Mouse (Mus musculus) thymus, postnatal 4 days (tissue): ENCODE measurements around the gene H2-DMb2.

ENCODE experiments used
- DNase-seq: peaks from one replicate; pipeline ENCODE4 v3.0.0; 2021

H2-DMb2 gene

GRCm38 (mm10) chr17:34143033-34143432 is at the start of gene H2-DMb2:
Gene H2-DMb2 (plus strand): TSS chr17:34143307.
- peak; percentile 90 for DNase-seq

DNA sequence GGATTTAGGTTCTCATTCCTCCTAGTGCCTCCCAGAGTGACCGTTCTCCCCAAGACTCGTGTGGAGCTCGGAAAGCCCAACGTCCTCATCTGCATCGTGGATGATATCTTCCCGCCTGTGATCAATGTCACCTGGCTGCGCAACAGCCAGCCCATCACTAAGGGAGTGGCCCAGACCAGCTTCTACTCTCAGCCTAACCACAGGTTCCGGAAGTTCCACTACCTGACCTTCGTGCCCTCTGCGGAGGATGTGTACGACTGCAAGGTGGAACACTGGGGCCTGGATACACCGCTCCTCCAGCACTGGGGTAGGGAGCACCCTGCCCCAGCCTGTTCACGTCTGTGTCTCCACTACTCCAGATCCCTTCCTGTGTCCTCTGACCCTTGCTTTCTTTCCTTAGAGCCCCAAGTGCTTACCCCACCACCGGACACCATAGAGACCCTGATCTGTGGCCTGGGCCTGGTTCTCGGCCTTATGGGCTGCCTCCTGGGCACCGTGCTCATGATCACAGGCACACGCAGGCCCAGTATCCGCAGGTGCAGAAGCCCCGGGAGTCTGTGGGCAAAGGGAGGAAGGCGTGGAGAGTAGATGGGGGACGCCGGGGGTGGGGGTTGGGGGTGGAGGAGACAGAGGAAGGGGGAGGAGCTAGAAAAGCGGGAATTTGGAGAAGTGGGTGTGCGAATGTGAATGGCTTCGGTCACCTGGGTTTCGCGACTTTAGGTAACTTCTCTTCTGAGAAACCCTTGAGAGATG is 48.6 kb upstream of the H2-DMb2 start:
- peak; percentile 57 for DNase-seq

DNA sequence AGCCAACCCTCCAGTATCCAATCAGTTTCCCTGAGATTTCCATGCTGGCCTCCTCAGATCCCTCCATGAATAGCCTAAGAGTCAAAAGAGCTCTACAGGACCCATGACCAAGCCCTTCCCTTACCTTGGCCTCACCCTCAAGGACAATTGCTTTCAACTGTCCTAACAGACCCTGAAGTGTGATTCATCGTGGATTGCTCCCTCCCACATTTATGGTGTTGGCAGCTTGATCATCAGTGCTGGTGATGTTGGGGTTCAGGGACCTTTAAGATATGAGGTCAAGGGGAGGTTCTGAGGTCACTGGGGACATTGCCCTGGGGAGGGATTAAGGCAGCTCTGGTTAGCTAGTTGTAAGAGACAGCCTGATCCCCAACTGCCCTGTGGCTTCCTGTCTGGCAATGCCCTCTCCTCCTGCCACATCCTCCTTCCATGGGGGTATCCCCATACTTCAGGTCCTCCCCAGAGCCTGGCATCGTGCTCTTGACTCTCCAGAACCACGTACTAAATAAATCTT is 46.6 kb upstream of the H2-DMb2 start:
- DNase-seq: no peak

GRCm38 (mm10) chr17:34097272-34097671 is 45.8 kb upstream of the H2-DMb2 start:
- no peak for DNase-seq

GRCm38 (mm10) chr17:34098709-34099479 is 44.2 kb upstream of the H2-DMb2 start:
- no peak for DNase-seq

DNA sequence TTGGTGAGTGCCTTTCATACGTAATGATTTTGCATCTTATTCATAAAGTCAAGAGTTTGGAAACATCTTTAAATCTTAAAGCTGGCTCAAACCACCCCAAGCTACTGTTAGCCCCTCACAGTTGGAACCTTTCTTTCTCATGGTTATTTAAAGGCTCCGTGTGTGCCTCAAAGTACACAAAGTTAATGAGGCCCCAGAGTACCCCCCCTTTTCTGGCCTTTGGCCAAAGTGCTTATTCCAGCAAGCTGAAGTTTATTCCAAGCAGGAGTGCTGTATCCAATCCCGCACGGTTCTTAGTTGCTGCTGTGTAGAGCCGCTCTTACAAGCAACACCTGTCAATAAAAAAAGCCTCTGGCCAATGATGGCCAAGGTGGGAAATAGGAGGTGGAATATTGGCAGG is 43.6 kb upstream of the H2-DMb2 start:
- DNase-seq: no peak

DNA sequence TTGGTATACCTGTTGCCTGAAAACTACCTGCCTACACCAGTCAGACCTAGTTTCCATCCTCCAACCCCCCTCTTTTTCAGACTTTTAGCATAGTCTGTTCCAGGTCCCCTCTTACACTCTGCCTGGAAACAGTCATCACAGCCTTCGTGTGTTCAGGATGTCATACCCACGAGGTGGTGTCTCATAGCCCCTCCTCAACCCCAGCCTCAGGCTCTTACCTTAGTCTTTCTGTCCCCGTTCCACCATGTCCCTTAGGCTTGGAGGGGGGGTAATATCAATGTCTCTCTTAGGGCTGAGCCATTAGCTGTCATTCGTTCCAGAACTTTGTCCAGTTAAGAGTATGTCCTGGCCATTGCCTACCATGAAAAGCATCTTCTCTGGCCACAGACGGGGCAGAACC is 41.9 kb upstream of the H2-DMb2 start:
- no peak for DNase-seq

DNA sequence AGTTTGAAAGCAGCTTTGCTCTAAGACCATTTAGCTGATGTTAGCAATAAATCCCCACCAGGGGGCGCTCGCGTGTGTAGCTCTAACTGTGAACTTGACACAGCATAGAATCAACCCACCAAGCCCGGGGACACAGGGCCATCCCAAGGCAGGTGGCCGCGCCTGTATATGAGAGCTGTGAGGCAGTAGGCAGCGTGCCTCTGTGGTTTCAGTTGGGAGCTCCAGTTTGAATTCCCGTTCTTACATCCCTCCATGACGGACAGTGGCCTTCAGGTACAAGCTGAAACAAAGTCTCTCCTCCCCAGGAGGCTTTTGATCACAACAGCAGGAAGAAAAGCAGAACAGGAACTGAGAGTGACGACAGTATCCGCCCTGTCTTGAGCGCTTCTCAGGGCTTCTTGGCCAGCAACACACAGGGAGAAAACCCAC is 41.5 kb upstream of the H2-DMb2 start:
- DNase-seq: peak; percentile 99

- no peak for DNase-seq
Measured at GRCm38 (mm10) chr17:34102831-34103230, 40.3 kb upstream of the H2-DMb2 start.

- no peak for DNase-seq
Measured at GRCm38 (mm10) chr17:34104804-34105203, 38.3 kb upstream of the H2-DMb2 start.

GRCm38 (mm10) chr17:34106555-34106954 is 36.6 kb upstream of the H2-DMb2 start:
- no peak for DNase-seq

DNA sequence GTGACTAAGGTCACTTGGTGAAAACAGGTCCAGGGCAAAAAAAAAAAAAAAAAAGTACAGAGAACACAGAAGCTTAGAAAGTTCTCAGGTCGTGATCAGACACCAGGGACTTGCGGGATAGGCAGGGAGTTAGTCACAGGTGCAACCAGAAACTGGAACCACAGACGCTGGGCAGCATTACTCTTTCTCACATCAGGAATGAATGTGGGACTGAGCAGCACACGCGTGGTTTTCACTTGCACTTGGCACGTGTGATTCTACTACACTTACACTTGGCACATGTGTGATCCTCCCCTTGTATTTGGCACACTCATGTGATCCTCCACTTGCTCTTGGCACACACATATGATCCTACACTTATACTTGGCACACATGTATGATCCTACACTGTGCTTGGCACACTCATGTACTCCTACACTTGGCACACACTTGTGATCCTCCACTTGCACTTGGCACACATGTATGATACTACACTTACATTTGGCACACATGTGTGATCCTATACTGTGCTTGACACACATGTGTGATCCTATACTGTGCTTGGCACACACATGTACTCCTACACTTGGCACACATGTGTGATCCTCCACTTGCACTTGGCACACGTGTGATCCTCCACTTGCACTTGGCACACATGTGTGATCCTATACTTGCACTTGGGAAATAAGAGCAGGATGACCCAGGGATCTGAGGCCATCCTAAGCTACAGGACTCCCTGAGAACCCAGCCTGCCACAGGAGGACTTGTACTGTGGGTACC is 35.8 kb upstream of the H2-DMb2 start:
- DNase-seq: no peak

DNA sequence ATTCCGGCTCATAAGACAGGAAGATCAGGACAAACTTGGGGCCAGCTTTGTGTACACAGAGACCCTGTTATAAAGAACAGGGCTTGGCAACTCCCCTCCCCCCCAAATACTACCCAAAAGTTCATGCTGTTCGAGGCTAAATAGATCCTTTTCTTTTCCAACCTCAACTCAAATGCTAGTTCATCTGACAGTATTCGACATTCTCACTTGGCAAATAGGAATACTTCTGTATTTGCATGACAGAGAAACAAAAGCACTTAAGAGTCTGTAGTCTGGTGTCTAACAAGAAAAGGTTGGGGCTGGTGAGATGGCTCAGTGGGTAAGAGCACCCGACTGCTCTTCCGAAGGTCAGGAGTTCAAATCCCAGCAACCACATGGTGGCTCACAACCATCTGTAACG is 34.6 kb upstream of the H2-DMb2 start:
- DNase-seq: no peak

DNA sequence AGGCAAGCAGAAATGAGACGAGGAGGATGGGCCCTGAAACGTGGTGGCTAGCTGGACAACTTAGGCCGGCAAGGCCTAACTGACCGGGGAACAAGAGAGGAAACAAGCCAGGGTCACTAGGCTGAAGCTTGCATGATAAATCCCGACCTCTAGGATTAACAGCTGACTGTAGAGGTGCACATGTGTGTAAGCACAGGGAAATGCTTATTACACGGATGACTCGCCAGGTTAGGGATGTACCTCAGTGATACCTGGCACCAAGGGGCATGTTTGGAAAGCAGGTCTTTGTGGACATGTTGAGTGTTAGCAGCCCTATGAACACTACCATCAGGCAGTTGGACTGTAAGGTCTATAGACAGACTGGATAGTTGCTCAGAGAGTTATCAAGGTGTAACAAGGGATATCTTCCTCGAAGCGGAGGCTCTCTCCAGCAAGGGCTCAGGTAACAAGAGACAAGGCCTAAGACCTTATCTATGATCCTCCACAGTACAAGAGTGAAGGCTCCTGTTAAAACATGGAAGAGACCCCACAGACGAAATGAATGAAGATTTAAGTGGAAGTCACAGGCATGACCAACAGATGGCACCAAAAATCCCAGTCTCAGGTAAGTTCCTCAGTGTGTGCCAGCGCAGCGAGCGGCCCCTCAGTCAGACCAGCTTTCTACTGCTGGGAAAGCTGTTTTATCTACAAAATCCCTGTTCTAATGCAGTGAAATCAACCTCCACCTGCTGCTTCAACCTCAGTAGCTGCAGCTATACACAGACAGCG is 33.9 kb upstream of the H2-DMb2 start:
- peak; percentile 64 for DNase-seq

- no peak for DNase-seq
Measured at GRCm38 (mm10) chr17:34109806-34110195, 33.3 kb upstream of the H2-DMb2 start.

- DNase-seq: no peak
Measured at GRCm38 (mm10) chr17:34110309-34110708, 32.8 kb upstream of the H2-DMb2 start.

DNA sequence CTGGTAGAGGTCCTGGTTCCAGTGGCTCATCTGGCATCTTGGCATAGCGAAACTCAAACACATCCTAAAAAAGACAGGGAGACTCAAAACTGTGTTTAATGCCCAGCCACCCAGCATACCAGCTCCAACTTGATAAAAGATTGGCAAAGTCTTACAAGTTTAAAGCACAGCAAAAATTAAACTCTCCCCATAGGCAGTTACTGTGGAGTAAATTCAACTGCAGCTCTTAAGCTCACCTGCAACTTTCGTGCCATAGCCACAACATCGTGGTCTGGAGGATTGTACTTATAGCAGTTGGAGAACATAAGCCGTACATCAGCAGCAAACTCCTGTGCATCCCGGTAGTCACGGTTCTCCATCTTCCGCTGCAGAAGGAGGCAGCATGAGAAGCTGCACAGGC is 29.0 kb upstream of the H2-DMb2 start:
- DNase-seq: no peak

GRCm38 (mm10) chr17:34116736-34117370 is 26.3 kb upstream of the H2-DMb2 start:
- no peak for DNase-seq

GRCm38 (mm10) chr17:34117421-34118112 is 25.5 kb upstream of the H2-DMb2 start:
- DNase-seq: no peak

- peak; percentile 85 for DNase-seq
Measured at GRCm38 (mm10) chr17:34118113-34118872, 24.8 kb upstream of the H2-DMb2 start.

- no peak for DNase-seq
Measured at GRCm38 (mm10) chr17:34118873-34119248, 24.2 kb upstream of the H2-DMb2 start.
